Mouse (Mus musculus) embryonic fibroblast, embryonic 13.5 days (primary cell): ENCODE measurements around the gene Pigl.

Experiments used
- CTCF ChIP-seq: IDR thresholded peaks from 2 replicates; pipeline ENCODE4 v1.5.1; 2011; ENCODE audit warnings: mild to moderate bottlenecking, control low read depth, low read length, moderate library complexity, borderline replicate concordance; ENCODE audit not compliant: insufficient read depth
- POLR2A ChIP-seq: IDR thresholded peaks from 2 replicates; pipeline ENCODE4 v1.6.1; 2011; ENCODE audit warnings: low read depth, mild to moderate bottlenecking, control low read depth, low read length, moderate library complexity

DNA sequence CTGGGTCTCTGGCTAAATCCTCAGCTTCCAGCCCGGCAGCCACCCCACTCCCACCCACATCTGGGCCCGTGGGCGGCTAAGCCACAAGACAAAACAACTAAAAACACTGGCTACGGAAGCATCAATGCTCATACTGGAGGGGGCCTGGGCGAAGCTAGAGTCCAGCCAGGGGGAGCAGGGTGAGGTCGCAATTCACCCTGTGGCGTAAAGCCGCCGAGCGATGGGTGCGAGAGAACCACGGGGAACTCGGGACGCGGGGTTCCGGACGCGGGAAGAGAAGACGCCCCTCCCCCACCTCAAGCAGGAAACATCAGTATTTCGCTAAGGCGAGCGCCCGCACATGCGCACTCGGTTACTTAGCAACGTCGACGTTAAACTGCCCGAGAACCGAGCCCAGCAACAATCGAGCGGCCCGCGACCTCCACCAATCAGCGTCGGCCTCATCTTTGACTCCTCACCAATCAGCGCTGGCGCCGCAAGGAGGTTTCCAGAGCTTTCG is 92.5 kb downstream of the Pigl start, which contains the start of gene Ubb:
- no peak for TF ChIP-seq CTCF
- TF ChIP-seq POLR2A = peak; percentile 79
